Mouse (Mus musculus): ENCODE results near the gene Bcl2l13.

Gene Bcl2l13

DNA sequence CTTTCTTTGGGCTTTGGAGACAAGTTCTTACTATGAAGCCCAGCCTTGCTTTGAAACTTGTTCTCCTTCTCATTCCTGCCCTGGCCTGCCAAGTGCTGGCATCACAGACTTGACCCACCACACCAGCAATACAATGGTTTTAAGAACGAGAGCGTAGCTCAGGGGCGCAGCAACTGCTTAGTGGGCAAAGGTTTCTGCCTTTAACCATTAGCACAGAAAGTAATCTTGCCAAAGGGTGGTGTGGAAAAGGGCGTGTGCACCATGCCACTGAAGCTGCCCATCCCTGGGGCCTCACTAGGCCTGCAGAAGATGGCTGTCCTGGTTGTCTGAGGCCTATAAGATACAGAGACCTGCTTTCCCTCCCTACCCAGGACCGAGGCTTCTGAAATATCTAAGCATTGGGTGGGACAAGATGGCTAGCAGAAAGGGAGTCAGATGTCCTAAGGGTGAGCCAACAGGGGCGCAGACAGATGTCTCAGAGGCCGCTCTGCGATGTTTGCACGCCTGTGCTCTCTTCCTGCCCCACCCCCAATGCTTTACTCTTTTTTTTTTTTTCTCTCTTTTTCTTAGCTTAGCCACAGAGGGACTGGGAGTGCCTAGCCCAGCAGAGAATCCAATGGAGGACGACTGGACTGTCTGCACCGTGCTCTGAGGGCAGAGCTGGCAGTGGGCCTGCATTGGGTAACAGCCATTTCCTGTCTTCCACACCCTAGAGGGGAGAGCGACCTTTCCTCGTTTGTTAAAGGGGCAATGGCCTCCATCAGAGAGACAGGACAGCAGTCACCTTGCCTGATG is 75.4 kb downstream of the Bcl2l13 start:
- TF ChIP-seq GATA4 (IDR thresholded peaks at IDR 0.05; ENCODE audit: insufficient replicate concordance, low read length) = no peak

DNA sequence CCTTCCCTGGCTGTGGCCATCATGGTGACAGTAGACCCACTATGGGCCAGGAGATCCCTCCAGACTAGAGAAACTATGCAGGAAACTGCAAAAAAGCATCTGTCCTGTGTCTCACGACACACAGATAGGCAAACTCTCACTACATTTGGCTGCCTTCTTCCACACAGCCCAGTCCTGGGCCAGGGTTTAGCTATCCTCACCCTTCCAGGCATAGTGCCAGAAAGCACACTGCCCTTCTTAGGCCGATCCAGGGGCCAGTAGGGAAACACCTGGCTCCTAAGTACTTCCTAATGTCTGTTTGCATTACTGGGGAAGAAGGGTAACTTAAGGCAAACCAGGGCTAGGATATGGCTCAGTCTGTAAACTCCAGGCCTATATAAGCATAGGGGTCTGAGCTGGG is 76.9 kb downstream of the Bcl2l13 start:
- TF ChIP-seq GATA4 (IDR thresholded peaks at IDR 0.05; ENCODE audit: insufficient replicate concordance, low read length) = no peak

DNA sequence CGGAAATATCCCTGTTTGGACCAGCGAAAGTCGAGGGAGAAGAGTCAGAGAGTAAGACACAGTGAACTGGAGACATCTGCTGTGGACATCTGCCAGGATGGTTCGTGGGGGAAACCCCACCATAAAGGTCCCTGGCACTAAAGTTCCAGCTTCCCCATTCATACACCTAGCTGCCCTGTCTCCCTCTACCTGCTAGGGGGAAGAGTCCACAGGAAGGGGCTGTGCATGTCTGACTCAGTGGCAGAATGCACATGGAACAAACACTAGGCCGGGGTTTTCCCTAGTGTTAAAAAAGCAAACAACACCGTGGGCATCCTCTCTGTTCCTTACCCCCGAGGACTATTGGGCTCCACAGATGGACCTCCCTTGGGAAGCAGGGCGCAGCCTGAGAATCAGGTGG is 77.8 kb downstream of the Bcl2l13 start:
- TF ChIP-seq GATA4 (IDR thresholded peaks at IDR 0.05; ENCODE audit: insufficient replicate concordance, low read length) = no peak

DNA sequence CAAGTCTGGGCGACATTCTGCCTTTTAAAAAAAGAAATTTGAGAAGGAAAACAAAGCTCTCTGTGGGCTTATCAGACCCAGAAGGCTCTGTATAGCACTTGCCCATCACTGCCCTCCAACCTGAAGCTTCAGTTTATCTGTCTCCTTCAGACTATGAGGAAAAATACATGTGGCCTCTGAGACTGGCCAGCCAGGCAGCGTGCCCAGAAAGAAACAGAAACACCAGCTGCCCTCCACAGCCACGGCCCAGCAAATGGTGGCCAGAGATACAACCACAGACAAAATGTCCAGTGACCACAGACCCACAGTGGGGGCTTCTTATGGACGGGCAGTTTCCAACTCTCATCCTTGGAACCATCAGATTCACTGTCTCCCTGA is 78.5 kb downstream of the Bcl2l13 start:
- no peak for TF ChIP-seq GATA4 (IDR thresholded peaks at IDR 0.05; ENCODE audit: insufficient replicate concordance, low read length)

DNA sequence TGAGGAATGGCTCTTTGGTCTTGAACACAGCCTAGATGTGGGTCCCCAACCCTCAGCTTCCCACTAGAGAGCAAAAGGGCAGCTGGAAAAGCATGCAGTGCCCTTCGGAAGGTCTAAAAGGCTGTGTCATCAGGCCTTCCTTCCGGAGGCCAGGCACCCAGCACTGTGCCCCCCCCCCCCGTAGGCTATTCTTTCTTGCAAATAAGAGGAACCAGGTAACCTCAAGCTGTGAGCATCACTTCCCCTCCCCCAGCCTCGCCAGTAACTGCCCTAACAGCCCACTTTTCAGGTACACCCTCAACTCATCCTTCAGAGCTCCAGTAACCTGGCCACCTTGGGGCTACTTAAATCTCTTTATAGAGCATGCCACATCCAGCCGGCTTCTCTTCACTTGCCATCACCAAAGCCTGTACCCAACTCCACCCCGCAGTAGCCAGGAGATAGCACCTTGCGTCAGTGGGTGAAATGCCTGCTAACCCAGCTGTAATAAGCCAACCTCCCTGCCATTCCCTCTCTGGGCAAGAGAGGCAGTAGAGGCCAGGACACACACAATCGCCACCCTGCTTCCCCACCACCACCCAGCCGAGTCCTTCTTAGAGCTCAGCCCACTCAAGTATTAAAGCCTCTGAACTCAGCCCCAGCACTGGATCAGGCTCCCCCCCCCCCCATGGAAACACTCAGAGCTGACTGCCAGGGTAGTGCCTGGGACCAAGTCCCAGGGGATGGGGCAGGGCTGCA is 79.1 kb downstream of the Bcl2l13 start:
- TF ChIP-seq GATA4 (IDR thresholded peaks at IDR 0.05; ENCODE audit: insufficient replicate concordance, low read length) = no peak

DNA sequence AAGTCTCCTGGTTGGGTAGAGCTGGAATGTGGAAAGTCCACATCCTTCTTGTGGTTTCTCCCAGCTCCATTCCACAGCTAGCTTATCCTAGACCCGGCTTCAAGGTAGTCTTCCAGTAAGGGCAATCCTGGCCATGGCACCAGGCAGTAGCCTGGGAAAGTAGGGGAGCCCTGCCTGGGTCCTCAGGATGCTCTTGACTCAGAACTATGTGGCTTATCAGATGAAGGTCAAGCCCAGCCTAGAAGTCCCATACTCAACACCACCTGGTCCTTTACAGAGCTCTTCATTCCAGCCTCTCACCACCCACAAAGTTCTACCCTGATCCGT is 79.6 kb downstream of the Bcl2l13 start:
- no peak for TF ChIP-seq GATA4 (IDR thresholded peaks at IDR 0.05; ENCODE audit: insufficient replicate concordance, low read length)

DNA sequence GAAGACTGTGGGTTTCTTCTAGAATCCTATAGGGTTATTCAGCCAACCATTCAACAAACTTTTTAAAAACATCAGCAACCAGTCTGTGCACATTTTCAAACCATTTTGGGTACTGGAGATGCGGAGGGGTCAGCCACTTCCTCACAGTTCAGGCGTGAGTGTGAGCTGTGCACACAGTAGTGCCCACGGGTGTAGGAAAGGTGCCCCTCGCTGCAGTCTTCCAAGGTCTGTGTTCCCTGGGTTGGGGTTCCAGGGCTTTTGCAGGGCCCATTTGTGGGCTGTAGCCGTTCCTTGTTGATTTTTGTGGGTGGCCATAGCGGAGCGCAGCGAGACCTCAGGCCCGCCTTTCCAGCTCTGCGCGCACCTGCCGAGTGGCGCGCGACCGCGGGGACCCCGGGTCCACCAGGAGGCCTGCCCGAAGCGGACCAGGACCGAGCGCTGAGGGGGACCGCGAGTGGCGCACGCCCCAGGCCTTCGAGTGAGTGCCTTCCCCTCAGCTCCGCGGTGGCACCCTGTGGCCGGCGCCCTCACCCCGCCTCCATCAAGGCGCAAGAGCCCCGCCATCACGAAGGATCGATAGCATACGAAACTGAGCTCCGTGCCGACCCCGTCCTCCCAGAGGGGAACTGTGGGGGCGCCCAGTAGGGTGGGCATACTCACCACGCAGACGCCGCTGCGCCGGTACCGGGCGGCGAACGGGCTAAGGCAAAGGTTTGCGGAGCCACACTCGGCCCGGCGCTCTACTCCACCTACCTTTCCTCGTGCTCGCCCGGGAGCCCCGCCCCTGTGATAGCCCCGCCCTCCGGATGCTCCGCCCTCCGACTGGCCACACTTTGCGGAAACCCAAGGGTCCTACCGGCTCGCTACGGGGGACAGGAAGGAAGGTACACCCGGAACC is 80.3 kb downstream of the Bcl2l13 start, which contains the start of gene Bid:
Gene Bid, minus strand, starts transcription at position 780 of the 898 bp plus-strand sequence.
- no peak for TF ChIP-seq GATA4 (IDR thresholded peaks at IDR 0.05; ENCODE audit: insufficient replicate concordance, low read length)

DNA sequence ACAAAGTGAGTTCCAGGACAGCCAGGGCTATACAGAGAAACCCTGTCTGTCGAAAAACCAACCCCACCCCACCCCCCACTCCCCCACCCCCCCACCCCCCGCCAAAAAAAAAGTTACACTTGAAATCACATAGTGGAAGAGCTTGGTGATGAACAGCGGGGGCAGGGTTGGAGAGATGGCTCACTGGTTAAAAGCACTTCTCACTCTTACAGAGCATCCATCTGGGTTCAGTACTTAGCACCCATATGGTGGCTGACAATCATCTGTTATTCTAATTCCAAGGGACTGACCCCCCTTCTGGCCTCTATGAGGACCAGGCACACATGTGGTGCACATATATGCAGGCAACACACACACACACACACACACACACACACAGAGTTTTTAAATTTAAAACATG is 82.0 kb downstream of the Bcl2l13 start:
- TF ChIP-seq GATA4 (IDR thresholded peaks at IDR 0.05; ENCODE audit: insufficient replicate concordance, low read length) = no peak

DNA sequence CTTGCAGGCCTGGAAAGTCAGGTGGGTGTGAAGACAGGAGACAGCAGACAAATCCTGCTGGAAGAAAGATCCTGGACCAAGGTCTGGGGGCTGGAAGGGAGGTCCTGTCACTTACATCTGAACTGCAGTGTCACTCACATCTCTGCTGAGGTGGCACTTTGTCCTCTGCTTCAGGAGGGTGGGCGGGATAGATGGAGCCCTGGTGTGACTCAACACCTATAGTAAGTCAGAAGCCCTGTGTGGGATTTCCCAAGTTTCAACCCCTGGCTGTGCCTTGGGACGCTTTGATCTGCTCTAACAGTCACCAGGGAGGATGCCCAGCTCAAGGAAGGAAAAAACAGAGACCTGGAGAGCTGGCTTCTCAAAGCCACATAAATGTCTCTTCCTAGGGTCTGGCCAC is 90.9 kb downstream of the Bcl2l13 start:
- no peak for TF ChIP-seq GATA4 (IDR thresholded peaks at IDR 0.05; ENCODE audit: insufficient replicate concordance, low read length)

DNA sequence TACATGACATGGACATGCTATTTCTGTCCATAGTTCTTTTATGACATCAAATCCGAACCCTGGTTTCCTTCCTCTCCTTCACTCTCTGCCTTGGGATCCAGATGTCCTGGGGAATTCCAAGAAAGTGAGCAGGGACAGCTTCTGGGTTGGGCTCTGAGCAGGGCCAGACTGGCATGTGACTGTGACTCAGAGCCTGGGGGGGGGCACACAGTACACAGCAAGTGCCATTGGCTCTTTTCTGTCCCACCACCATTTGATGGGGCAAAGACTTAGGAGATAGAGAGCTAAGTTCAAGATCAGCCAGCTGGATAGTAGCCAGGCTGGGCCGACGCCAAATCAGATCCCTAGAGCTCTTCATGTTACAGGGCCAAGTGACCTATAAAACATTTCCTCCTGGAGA is 91.8 kb downstream of the Bcl2l13 start:
- no peak for TF ChIP-seq GATA4 (IDR thresholded peaks at IDR 0.05; ENCODE audit: insufficient replicate concordance, low read length)

DNA sequence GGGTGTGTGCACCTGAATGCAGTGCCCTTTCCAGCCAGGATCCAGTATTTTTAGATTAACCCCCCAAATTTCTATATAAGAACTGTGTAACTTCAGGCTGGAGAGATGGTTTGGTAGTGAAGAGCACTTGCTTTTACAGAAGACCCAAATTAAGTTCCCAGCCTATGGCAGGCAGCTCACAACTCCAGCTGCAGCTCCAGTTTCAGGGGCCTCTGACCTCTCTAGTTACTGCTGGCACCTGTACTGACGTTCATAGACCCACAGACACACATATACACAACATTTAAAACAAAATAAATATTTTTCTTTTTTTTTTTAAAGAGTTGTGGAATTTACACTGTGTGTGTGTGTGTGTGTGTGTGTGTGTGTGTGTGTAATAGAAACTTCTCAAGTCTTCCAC is 93.4 kb downstream of the Bcl2l13 start:
- TF ChIP-seq GATA4 (IDR thresholded peaks at IDR 0.05; ENCODE audit: insufficient replicate concordance, low read length) = no peak

DNA sequence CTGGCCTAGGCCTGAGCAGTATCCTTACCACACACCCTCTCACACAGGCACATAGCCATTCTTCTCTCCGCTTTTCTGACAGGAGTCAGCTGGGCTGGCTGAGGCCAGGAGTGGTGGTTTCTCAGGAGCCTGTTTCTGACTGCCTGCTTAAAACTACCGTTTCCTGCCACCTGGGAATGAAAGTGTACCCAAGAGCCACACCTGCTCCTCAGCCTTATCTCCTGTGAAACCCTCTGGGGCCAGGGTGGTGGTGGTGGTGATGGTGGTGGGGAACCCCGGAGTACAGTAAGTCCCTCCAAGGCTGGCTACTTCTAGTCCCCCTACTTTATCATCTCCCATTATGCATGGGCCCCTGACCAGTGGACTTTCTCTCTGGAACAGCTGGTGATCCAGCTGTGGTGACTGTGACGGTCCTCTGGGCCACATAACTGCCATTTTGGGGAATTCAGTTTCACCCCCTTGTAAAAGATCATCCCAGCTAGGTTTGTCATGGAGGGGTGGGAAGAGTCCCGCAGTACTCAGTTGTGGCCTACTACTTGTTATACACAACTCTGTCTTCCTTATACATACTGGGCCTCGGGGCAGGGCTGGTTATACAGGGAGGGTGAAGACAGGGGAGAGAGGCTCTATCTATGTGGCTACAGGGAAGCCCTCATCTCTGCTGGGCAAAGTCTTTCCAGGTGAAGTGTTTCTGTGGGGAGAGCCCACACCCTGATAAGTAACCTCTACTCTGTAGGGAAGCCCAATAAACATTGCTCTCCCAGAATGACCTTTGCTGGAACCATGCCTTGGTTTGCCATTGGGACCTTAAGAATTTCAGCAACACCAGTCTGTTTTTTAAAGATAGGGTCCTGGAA is 94.7 kb downstream of the Bcl2l13 start:
- TF ChIP-seq GATA4 (IDR thresholded peaks at IDR 0.05; ENCODE audit: insufficient replicate concordance, low read length) = no peak

DNA sequence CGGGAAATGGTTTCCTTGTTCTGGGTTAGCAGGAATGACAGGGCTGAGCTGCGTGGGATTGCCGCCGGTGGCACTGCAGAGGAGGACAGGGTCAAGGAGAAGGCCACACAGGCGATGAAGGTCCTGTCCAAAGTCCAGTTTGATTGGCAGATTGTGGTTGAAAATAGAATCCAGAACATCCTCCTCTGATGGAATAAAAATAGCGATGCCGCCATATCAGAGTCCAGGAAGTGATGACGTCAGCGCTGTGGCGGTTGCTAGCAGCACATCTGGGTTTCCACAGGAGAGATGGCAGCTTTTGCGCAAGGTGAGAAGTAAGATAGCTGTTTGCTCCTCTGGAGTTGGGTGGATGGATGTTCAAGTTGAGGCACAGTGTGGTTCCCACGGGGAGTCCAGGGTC is 96.6 kb downstream of the Bcl2l13 start:
- TF ChIP-seq GATA4 (IDR thresholded peaks at IDR 0.05; ENCODE audit: insufficient replicate concordance, low read length) = no peak

DNA sequence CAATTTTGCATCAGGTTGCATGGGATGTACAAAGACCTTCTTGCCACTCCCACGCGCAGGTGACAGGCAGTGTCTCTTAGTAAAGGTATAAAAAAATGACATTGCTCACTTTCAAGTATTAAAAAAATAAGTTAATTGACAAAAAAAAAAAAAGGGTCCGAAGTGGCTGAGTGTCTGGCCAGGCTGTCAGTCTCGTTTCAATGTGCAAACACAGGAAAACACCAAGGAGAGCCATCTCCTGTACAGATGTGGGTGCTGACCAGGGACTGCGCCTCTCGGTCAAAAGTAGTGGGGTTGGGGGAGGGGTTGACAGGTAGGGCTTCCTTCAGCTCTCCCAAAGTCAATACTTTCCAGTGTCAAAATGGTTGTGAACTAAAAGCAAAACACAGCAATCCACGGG is 97.7 kb downstream of the Bcl2l13 start:
- no peak for TF ChIP-seq GATA4 (IDR thresholded peaks at IDR 0.05; ENCODE audit: insufficient replicate concordance, low read length)

DNA sequence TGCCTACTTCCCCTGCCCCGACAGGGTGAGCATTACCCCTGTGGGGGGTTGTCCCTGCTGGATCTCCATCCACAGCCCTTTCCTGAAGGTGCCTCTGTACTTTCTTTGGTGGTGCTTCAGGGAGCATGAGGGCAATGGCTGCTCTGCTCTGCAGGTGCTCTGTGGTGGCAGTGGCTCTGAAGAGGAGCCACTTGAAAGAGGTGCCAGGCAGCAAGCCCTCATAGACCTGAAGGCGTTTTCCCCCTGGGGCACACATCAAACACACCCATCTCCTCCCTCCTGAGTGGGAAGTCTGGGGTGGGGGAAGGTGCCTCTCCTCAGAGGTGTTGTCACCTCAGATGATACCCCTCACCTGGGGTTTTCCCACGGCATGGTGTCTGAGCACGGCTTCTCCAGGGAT is 98.2 kb downstream of the Bcl2l13 start:
- no peak for TF ChIP-seq GATA4 (IDR thresholded peaks at IDR 0.05; ENCODE audit: insufficient replicate concordance, low read length)

Data from liver, adult (tissue).